Mouse (Mus musculus) megakaryocyte-erythroid progenitor cell, adult 5-6 weeks (primary cell): ENCODE measurements at regions not wholly inside any gene's neighbourhood (a gene's known extent, or its start where the extent isn't known, plus 50 kb on each side); places are given as distances from the start of the nearest gene placed in this dataset.

Experiments
- ATAC-seq: replicated peaks from 2 replicates; pipeline ENCODE4 v1.8.0; 2016; ENCODE audit warnings: mild to moderate bottlenecking, inconsistent platforms; ENCODE audit not compliant: severe bottlenecking, poor library complexity, low FRiP score, low TSS enrichment

DNA sequence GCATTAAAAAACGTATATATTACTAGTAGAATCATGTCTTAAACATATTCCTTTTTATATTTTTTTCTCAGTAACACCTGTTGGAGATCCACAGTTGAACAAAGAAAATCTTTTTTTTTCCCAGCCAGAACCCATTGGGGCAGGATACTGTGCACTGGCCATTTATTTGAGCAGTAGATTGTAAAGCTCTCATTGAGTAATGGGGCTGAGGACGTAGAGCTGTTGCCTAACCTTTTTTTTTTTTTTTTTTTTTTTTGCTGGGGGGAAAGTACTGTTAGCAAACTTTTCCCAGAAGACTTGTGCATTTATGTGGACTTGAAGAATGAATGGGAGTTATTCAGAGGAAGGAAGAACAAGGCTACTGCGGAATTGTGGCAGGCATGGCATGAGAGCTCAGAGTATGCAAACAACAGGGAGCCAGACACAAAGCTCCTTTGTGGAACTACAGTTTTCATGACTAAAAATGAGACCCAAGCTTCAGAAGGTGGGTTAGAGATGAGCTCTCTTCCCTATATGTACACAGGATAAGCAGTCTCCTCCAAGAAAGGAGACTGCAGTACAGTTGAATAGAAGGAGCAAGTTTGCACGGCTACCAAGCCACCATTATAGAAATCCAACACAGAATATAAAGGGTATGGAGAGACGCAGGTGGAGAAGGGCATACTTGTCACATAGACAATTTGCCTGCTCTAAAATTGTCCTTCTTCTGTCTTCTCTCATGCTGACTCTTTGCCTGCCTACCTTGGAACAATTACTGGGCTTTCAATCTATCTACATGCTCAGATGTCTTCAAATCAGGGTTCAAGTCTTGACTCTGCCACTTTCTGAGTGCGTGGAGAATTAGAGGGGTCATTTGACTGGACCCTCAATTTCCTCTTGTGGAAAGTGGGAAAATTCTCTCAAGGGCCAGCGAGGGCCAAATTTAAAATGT lies 100.7 kb upstream of the Hs3st1 start:
- ATAC-seq: no peak

DNA sequence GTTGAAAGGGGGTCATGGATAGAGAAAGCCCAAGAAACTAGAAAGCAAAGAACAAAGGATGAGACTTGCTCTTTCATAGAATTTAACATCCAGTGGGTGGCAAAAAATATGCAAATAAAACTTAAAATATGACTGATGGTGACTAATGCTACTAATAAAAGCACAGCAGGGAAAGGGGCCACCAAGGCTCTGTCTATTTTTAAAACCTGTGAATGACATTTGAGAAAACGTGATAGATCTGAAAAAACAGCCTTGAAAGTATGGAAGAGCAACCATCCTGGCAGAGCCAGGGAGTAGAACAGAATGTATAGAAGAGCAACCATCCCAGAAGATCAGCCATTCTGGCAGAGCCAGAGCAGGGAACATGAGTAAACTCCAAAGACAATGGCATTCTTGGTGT lies 91.9 kb upstream of the Hs3st1 start:
- no peak for ATAC-seq

DNA sequence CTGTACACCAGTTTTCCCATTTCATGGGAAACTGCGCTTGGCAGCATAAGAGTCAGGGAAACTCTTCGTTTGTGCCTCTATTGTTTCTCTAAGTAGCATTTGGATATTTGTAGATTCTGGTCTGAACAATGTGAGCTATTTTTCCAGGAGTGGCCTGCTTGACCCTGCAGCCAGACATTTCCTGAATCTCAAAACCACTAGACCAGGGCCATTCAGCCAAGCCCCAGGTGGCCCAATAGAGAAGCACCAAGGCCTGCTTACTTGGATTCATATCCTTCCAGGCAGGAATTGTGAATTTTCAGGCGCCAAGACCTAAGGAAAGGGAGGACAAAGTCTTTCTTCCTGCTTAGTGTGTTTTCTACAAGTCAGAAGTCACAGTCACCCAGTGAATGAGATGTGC lies 85.9 kb upstream of the Hs3st1 start:
- ATAC-seq: no peak

DNA sequence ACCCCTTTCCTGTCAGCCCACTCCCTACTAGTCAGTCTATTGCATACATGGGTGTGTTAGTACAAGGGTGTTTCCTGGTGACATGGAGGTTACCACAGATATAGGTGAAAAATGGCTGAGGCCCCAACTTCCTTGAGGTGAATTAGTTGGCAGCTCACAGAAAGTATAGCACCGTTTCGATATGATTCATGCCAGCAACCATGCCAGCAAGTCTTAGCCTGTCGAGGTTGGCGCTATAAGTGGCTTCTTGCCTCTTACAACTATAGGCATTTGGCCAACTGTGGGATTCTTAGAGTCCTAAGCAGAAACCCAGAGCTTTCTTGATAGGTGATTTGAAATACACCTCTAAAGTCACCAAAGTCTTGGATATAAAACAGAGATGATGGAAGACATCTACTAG lies 85.3 kb upstream of the Hs3st1 start:
- ATAC-seq: no peak

DNA sequence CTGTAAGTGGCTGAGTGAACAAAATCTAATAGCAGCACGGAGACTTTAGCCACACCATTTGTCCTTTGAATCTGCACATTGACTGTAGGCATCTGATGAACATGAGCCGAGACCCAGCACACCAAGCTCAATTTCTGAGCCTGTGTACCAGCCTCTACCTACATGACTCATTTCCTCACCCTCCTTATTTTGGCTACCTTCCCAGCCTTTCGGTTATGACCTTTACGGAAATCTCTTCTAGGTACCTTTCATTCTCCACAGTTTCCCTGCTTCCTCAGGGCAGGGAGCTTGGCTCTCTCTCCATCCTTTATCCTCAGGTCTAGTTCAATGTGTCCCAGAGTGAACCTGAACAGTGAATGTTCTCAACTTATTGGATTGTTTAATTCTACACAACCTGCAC lies 77.3 kb upstream of the Hs3st1 start:
- ATAC-seq: no peak

DNA sequence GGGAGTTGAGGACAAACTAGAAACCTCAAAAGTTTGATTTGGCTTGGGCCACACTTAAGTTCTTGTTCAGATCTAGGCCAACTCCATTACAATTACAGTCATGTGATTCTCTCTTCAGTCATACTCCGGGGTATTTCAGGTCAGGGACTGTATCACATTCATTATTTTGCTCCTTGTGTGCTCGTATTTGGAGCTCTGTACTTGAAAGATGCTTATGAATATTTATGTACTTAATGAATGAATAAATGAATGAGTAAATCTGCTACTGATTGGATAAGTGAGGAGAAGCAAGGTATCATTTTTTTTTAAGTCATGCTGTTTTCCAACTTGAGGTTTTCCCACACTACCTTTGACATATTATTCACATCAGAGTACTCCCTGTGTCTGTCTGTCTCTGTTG lies 69.4 kb upstream of the Hs3st1 start:
- ATAC-seq: no peak

DNA sequence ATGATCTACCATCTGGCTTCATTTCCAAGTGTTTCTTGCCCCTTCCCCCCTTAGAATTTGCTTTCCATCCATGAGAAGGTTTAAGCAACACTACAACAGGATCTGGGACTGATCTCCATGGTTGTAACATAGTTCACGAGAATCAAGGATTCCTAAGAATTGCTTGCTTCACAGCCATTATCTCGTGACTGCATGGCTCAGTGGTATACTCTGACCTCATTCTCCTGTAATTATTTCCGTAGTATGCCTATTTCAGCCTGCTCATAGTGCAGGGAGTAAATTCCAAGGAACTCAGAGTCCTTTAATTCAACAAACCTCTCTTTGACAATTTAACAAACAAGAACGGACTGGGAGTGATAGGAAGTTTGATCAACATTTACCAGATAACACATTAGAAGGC lies 51.4 kb upstream of the Hs3st1 start:
- ATAC-seq: no peak
